Mouse (Mus musculus): ENCODE measurements around the gene Celf6.
A peak's percentile ranks its signal among the peaks of the same experiment; 100 is the strongest.

The Celf6 gene

DNA sequence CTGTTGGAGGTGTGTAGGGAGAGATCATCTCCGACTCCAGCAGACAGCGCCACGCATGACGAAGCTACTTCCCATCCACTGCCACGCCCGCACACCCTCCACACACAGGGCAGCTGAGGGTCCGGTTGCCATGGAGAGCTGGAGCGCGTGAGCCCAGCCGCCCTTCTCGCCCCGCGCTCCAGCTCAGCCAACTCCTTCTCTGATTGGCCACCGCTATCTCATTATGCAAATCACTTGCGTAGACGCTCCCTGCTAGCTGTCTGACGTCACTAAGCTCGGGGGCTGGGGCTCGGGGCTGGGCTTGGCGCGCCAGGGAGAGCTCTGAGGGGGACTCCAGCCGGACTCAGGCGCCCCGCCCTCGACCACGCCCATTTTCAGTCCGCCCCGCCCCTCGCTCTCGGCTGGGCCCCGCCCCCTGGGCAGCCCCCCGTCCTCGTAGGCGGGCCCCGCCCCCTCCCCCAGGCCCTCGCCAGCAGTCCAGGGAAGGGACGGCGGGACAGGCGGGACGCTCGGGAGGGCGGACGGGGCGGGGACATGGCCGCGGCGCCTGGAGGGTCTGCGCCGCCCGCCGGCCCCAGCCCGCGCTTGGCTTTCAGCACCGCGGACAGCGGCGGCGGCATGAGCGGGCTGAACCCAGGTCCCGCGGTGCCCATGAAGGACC lies at the start of gene Celf6:
Gene Celf6, plus strand, starts transcription at position 74 of the 661 bp plus-strand sequence.
- peak; percentile 85 to 89 for DNase-seq

DNA sequence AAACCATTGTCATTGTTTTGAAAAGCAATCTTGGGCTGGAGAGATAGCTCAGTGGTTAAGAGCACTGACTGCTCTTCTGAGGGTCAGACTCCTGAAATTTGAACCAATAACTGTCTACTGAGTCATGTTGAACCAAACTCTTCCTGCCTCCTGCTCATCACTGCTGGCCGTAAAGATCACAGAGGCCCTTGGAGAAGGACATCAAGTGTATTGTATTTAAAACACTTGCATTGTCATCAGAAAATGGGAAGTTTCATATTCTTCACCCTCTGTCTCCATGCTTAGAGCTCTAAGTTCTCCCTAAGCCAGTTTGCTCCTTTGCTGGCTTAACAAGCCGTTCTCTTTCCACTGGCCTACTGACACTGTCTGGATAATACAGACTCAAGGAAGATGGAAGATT lies 49.4 kb upstream of the Celf6 start:
- DNase-seq = no peak

DNA sequence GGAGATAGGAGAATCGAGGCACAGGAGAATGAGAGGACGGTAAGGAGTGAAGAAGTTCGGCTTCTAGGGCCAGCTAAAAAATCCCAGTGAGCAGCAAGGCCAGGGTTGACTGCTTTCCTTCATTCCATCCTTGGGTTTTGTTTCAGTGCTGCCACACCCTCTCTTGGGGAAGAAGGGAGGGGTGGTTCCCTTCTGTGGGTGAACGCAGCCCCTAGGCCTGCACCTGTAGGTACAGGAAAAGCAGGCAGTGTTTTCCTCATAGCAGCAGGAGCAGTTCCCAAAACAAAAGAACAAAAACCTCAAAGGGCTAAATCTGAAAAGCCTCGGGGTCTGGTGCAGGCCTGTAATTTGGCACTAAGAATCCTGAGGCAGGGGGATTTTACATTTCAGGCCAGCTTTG lies 46.1 kb upstream of the Celf6 start:
- DNase-seq = no peak

DNA sequence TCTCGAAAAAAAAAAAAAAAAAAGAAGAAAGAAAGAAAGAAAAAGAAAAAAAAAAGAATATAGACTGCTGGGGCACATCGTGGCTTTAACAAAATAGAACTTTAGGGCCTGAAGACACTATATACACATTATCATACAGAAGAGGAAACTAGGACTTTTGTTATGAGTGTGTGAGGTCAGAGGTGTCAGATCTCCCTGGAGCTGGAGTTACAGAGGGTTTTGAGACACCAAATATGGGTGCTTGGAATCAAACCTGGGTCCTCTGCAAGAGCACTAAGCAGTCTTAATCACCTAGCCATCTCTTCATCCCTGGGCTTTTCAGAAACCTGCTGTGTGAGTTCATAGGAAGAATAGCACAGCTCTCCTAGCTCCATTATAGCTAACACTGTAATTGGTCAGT lies 44.3 kb upstream of the Celf6 start:
- no peak for DNase-seq

DNA sequence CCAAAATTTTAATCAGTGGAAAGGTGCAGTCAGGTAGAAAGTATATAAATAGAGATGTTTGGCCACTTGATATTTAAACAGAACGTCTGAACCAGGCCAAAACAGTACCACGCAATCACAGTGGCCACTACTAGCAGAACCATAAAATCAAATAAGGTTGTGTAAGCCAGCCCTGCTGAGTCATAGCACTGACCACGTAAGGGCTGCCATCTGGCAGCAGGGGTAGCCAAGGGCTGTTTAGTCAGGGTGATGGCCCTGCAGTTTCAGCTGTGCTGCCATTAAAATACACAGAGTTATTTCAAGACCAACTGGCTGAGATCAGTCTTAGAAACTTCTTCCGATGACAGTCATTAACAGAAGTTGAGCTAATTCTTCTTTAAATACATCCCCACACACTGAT lies 43.8 kb upstream of the Celf6 start:
- DNase-seq = peak; percentile 68 to 82

DNA sequence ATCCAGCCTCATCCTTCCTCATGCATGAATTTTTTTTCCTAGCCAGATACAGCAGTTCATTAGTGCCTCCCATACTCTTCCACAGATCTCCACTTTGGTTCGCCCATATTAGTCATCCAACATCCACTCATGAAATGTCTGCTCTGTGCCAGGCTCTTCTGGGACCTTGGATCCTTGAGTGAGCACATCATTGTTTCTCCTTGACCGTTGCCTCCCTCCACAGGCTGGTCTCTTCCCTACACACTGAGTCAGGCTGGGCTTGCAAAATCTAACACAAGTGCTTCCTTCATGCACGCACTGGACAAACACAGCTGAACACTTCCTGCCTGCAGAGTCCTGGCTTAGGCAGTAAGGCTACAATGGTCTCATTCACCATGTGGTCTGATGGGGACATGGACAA lies 40.1 kb upstream of the Celf6 start:
- DNase-seq = peak; percentile 69 to 77

DNA sequence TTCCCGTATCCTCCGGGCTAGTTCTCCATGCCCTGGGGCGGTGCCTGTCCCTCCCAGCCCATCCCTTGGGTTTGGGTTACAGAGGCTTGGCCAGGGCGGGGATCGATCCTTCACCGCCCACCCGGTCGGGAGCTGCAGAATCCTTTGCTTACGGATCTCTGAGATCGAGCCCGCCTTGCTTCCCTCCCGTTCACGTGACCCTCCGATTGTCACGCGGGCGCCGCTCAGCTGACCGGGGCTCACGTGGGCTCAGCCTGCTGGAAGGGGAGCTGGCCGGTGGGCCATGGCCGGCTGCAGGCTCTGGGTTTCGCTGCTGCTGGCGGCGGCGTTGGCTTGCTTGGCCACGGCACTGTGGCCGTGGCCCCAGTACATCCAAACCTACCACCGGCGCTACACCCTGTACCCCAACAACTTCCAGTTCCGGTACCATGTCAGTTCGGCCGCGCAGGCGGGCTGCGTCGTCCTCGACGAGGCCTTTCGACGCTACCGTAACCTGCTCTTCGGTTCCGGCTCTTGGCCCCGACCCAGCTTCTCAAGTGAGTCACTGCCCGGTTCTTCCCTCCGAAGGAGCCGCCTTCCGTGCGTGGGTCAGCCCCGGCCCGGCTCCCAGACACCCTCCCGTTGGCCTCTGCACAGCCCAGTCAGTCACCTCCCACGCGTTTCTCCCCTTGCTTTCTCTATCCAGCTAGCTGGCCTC lies 38.1 kb upstream of the Celf6 start, which contains the start of the genes Hexa and Tmem202:
Gene Hexa, plus strand, starts transcription at position 100 of the 697 bp plus-strand sequence.
Gene Tmem202, minus strand, starts transcription at position 407 of the 697 bp plus-strand sequence.
- DNase-seq = peak; percentile 82 to 85

DNA sequence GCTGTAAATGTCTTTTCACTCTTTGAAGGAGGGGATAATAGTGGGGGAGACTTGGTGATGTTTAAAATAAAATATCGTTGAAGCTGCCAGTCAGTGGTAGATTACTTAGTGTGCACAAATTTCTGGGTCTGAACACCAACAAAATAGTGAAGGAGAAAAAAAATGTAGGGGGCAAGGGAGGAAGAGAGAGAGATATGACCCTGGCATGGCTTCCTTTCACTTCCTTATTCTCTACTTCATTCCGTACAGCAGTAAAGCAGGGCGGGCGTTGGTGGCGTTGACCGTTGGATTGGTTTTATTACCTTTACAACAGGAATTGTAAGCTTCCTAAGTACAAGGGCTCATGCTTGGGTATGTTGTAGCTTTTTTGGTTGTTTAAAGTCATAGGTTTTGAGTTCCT lies 36.1 kb upstream of the Celf6 start:
- no peak for DNase-seq

DNA sequence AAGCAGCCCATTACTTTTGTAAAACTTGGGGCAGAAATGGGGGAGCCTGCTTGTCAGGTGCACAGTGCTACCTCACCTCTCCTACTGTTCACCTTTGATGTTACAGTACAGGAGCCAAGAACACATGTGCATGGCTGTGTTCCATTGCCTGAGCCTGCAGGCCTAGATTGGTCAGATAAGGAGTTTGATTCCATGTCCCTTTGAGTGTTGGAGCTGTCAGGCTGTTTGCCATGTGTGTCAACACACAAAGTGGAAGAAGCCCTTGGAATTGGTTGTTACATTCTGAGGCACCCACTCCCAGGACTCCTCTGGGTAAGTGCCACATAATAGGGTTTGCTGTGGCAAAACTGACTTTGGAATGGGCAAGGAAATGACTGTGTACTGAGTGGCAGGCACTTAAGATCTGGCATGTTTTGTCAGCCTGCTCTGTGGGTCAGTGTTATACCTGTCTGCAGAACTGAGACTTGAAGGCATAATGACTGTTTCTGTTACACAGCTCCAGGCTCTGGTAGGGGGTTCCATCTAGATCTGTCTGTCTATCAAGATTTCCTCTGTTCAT lies 34.9 kb upstream of the Celf6 start:
- peak; percentile 39 to 58 for DNase-seq

DNA sequence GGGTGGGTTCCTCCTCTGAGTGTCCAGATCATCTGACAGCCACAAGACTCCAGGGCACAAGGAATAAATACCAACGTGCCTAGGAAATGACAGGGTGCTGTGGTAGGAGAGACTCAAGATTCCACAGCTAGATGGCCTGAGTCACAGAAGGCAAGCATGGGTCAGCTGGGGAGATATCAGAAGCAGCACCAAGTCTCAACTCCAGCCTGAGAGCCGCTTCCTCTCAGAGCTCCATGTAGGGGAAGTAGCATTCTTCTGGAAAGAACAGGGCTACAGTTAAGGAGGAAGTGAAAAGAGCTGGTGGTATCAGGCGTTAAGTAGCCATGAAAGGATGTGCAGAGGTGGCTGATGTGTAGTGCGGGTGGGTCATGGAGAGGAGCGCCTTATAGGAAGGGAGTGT lies 33.0 kb upstream of the Celf6 start:
- no peak for DNase-seq

DNA sequence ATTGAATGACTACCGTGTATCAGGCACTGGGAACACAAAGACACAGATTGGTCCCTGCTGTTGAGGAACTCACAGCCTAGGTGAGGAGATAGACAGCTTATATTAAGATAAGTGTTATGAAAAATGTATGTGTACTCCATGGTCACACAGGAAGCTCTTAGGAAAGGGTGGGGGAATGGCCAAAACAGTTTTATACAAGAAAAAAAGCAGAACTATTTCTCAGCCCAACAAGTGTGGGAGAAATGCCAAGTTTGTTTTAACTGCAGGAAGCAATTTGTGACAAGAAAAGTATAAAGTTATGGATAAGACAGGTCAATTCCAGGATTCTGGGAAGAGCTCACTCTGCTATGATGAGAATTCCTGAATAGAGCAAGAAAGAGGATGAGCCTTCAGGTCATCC lies 29.8 kb upstream of the Celf6 start:
- no peak for DNase-seq

DNA sequence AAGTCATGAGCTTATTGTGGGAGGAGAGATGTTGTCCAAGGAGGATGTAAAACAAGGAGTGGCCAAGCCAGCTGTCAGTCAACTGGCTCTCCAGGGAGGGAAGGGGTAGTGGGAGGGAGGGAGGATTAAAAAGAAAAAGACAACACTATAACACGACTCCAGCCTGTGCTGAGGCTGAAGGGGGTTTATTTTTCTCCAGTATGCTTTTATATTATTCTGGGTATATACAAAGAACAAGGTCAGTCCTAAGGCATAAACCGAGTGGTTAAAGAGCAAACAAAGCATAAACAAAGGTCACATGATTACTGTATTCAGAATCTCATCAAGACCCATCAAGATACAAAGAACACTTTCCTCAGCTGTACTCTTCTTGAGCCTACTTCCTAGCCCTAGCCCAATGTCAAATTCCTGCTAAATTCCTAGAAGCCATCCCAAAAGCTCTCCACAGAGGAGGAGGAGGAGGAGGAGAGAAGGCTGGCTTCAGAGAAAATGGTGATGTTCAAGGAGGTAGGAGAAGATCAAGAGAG lies 28.7 kb upstream of the Celf6 start:
- DNase-seq = no peak

DNA sequence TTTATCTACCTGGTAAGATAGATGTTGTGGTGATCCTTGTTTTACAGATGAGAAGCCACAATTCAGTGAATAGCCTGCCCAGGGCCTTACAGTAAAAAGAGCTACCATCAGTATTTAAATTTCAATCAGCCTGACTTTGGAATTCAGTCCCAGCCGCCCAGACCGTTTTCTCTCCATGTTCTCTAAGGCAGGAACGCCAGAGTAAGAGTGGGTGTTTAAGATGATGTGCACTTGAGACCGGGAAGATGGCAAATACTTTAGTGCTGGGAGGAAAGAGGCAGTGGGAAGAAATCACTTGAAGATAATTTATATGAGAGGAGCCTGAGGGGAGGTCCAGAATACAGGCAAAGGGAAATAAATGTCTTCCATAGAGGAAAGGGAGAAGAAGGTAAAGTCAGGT lies 27.6 kb upstream of the Celf6 start:
- no peak for DNase-seq

DNA sequence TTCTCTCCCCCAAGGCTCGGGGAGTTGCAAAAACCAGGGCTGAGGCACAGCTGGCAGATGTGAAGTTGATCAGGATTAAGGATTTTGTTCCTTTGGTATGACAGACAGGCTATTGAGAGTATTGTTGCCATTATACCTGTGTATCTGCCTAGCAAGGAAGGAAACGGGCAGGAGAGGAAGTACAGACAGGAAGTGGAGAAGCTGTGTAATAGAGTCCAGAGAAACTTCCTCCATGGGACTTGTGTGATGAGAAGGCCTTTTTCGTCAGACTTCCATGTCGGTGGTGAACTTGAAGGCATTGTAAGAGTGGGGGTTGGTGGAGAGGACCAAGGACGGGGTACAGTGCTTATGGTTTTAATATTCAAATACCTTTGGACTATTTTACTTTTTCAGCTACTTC lies 26.7 kb upstream of the Celf6 start:
- DNase-seq = no peak

DNA sequence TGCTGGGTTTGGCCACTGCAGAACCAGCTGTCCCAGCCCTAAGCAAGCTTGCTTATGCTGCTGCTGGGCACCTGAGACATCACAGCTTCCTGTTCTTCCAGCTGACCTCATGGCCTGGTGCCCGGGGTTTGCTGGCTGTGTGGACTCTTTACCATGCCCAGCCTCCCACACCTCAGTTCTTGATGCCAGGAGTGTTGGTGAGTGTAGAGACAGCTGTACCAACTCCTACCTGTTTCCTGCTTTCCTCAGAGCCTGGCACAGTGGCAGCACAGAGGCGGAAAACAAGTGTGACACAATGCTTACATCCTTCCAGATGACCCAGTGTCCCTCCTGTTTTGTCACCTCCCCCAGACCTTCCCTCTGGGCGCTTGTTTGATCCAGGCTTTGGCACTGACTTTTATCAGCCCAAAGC lies 26.1 kb upstream of the Celf6 start:
- DNase-seq = peak; percentile 79 to 86

DNA sequence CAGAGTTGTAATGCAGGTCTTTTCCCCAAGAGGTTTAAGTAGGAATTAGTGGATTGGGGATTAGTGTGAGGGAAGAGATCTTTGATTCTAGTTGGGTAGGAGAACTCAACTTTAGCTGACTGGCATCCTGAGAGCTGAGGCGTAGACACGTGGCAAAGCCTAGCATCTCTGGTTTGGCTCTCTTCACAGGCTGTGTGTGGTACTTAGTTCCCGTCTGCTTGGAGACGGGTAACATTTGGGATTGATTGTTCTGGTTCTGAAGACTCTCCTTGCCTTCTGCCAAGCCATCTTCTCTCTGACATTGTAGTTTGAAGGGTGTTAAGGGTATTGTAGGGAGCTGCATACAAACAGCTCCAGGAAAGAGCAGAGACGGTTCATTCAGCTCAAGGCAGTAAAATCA lies 25.1 kb upstream of the Celf6 start:
- no peak for DNase-seq

DNA sequence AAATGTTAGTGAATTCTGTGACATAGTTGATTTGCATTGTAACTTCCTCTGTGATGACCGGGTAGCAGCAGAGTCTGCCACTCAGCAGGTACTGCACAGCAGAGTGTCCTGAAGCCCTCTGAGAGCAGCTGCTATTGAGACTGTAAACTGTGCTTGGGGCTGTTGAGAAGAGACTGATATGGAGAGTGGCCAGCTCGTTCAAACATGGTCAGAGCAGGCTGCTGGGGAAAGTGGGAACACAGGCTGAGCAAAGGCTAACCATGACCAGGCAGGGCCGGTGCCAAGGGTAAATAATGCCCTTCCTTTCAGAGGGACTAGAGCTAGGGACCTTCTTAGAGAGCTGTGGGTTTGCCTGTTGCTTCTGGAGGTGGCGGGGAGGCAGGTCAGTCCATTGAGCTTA lies 24.0 kb upstream of the Celf6 start:
- DNase-seq = no peak

DNA sequence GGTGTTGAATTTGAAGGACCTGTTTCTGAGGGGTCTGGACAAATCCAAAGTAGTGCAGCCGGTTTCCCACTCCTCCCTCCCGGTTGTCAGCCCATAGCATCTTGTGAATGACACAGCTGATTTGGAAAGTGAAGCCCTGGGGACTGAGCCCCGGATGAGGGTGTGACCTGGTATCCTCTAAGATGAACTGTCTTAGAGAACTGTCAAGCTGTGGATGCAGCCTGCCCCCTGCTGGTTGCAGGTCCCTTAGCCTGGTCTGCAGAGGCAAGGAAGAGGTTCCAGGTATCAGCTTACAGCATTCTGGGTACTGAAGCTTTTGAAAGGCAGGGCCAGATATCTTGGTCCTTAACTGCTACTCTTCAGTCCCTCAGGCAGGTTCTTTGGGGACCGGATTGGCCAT lies 12.1 kb upstream of the Celf6 start:
- DNase-seq = peak; percentile 75 to 83

DNA sequence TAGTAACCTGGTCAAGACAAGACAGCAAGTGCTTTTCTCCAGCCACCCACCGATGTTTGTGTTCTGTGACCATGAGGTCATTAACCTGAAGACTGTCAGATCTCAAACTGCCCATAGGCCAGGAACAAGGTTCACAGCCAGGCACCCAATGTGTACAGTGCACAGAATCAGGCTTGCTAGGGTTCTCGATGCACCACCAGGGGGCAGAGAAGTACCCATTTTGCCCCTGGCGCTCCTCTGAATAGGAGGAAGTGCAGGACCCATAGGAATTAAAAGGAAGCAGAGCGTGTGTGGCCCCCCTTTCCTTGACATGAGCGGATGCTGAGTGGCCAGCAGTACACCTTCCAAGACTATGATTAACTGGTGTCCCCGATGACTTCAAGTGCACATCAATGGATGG lies 10.6 kb upstream of the Celf6 start:
- DNase-seq = peak; percentile 48 to 67

DNA sequence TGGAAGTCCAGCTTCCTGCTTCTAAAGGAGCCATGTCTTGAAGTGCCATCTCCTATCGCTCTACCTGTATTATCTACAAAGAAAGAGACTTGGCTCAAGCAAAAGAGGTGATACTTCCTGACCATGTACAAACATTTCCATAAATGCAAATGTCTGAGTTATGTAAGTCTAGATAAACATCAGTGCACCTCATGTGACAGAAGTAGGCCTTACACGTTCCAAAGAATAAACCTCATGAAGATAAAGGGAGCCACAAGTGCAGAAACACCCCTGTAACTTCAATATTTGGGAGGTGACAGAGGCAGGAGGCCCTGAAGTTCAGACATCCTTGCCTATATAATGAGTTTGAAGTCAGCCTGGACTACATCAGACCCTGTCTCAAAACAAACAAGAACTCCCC lies 5.9 kb upstream of the Celf6 start:
- DNase-seq = no peak

DNA sequence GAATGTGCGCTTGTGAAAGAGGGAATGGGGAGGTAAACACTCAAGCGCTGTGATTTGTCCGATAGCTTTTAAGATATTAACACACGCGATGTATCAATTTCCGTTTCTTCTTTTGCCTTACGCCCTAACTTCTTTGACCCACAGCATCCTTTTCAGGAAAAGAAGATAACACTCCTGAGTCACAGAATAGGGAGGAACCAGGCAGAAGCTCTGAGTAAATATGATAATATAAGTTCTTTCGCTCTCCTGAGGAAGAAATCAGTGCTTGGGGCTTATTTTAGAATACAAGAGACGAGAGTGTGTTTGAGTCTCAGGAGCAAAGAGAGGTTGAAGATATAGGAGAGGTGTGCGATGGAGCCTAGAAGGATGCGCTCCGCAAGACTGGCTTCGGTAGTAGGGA lies 316 bp upstream of the Celf6 start:
- DNase-seq = no peak

DNA sequence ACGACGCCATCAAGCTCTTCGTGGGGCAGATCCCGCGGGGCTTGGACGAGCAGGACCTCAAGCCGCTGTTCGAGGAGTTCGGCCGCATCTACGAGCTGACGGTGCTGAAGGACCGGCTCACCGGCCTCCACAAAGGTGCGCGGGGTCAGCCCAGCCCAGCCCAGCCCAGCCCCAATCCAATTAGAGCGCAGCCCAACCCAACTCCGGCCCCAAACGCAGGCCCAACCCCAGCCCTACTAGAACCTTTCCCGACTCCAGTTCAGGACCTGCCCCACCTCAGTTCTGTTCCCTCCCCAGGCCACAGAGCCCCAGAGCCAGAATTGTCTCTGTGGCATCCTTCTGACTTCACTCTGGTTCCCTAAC lies 769 bp downstream of the Celf6 start:
- DNase-seq = no peak

DNA sequence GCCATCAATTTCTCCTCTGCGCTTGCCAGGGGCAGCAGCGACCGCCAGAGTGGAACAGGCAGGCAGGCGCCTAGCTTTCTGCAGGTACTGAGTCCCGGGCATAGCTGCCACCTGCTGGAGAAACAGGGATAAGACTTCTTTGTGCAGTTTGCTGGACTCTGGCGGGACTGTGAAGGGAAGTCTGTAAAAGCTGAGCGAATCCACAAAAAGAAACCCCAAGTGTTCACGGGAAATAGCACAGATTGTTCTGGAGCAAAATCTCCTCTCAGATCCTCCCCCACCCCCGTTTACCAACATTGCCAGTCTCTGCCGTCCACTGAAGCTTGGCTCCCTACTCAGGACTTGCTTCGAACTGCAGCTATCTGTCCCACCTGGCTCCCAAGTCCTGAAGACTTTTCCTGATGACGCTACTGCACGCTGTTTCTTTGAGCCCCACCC lies 7.2 kb downstream of the Celf6 start:
- peak; percentile 66 to 71 for DNase-seq

DNA sequence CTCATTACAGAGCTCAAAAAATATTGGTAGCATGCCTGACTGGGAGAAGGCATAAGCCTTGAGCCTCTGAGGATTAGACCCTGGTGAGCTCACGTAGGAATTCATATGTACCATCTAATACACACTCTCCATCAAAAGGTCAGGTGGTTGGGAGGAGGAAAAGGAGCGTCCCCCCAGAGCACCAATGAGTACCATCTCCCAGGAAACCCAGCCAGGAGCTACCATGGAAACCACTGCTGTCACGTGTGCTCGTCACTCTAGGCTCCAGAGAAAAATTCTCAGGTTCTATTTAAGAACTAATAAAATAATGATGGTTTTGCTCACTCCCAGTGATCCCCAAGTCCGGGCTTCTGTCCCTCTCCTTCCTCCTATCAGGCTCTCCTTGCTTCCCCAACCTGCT lies 10.5 kb downstream of the Celf6 start:
- DNase-seq = no peak
